Mouse (Mus musculus): ENCODE data around the gene Lat. TPM values are rescaled to one million over a fixed set of nuclear protein-coding genes. Genes with fewer than 3 reads are reported as not detected.
"Not testable (repeated sequence)": the region's sequence is repeated elsewhere in the genome, so short reads cannot be mapped to it uniquely, and the experiment has no call there.

Gene Lat
- total RNA-seq, 1 experiment, result 8.0 TPM

DNA sequence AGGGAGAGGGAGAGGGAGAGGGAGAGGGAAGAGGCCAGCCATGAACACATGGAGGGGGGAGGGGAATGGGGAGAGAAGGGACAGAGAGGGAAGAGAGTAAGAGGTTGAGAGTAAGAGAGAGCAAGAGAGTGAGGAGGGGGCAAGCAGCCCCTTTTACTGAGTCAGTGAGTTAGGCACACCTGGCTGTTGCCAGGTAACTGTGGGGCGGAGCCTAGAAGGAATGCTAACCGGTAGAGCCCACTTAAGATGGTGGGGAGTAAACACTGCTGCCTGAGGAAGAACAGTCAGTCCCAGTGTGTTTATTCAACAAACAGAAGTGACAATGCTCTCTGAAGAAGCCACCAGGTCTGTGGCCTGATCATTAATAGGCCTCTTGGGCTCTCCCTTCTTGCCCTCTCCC is 38.7 kb downstream of the Lat start:
- no peak for DNase-seq (ENCODE audit: low read depth, low spot score)
- Histone ChIP-seq H3K9ac (ENCODE audit: insufficient read depth, low read depth, low read length, poor library complexity, severe bottlenecking) (no peak overlapping the region), H3K27ac (ENCODE audit: insufficient read depth, low read depth, low read length, poor library complexity, severe bottlenecking) (peak overlapping the region; percentile 55; the same call in 1 of the 2 replicates), H3K4me1 (ENCODE audit: control insufficient read depth in 2 of 2, insufficient read depth in 2 of 2, low read length in 2 of 2, poor library complexity in 1 of 2) (peaks cover 6 to 12% of the 10 kb centered on the region in 2 experiments), H3K4me3 (ENCODE audit: insufficient read depth in 1 of 2, low read depth in 1 of 2, low read length in 2 of 2, poor library complexity in 1 of 2, severe bottlenecking in 1 of 2) (no peak overlapping the region), H3K36me3 (ENCODE audit: control insufficient read depth, insufficient read depth, low read length, poor library complexity, severe bottlenecking) (no peaks in the 10 kb centered on the region), H3K9me3 (ENCODE audit: control insufficient read depth, insufficient read depth, low read depth, low read length) (no peaks in the 10 kb centered on the region)
- TF ChIP-seq CHD2 (IDR thresholded peaks at IDR 0.05; ENCODE audit: low read depth, low read length) (no peak), ZNF384 (IDR thresholded peaks at IDR 0.05; ENCODE audit: low read depth, low read length) (no peak), MAFK (IDR thresholded peaks at IDR 0.05; ENCODE audit: insufficient read depth, low read depth, low read length) (no peak), HCFC1 (IDR thresholded peaks at IDR 0.05; ENCODE audit: borderline replicate concordance, insufficient read depth, low read length) (no peak), ZC3H11A (IDR thresholded peaks at IDR 0.05; ENCODE audit: borderline replicate concordance, low read depth, low read length) (no peak)
- in situ Hi-C loops (cut with MboI; ENCODE audit: low sequenced_read_pairs in 2 of 2, unreplicated experiment in 2 of 2), result no loop called here

- H3K4me1 ChIP-seq (ENCODE audit: control insufficient read depth in 2 of 2, insufficient read depth in 2 of 2, low read length in 2 of 2, poor library complexity in 1 of 2), result peaks cover 9 to 13% of the 10 kb centered on the region in 2 experiments
- TF ChIP-seq HCFC1 (IDR thresholded peaks at IDR 0.05; ENCODE audit: borderline replicate concordance, insufficient read depth, low read length), result no peak
- no peak for TF ChIP-seq ZC3H11A (IDR thresholded peaks at IDR 0.05; ENCODE audit: borderline replicate concordance, low read depth, low read length)
- no peak for TF ChIP-seq CHD2 (IDR thresholded peaks at IDR 0.05; ENCODE audit: low read depth, low read length)
- no peak for TF ChIP-seq MAFK (IDR thresholded peaks at IDR 0.05; ENCODE audit: insufficient read depth, low read depth, low read length)
- H3K4me3 ChIP-seq (ENCODE audit: insufficient read depth in 1 of 2, low read depth in 1 of 2, low read length in 2 of 2, poor library complexity in 1 of 2, severe bottlenecking in 1 of 2), result no peak overlapping the region
- no peak overlapping the region for H3K9ac ChIP-seq (ENCODE audit: insufficient read depth, low read depth, low read length, poor library complexity, severe bottlenecking)
- H3K27ac ChIP-seq (ENCODE audit: insufficient read depth, low read depth, low read length, poor library complexity, severe bottlenecking), result no peak overlapping the region
- no peaks in the 10 kb centered on the region for H3K36me3 ChIP-seq (ENCODE audit: control insufficient read depth, insufficient read depth, low read length, poor library complexity, severe bottlenecking)
- DNase-seq (ENCODE audit: low read depth, low spot score), result no peak
- in situ Hi-C loops (cut with MboI; ENCODE audit: low sequenced_read_pairs in 2 of 2, unreplicated experiment in 2 of 2), result no loop called here
- H3K9me3 ChIP-seq (ENCODE audit: control insufficient read depth, insufficient read depth, low read depth, low read length), result no peaks in the 10 kb centered on the region
These were observed 39.3 kb downstream of the Lat start for GRCm38 (mm10) chr7:126329907-126330645.

- H3K9me3 ChIP-seq (ENCODE audit: control insufficient read depth, insufficient read depth, low read depth, low read length); DNase-seq (ENCODE audit: low read depth, low spot score); H3K9ac ChIP-seq (ENCODE audit: insufficient read depth, low read depth, low read length, poor library complexity, severe bottlenecking); H3K27ac ChIP-seq (ENCODE audit: insufficient read depth, low read depth, low read length, poor library complexity, severe bottlenecking); H3K36me3 ChIP-seq (ENCODE audit: control insufficient read depth, insufficient read depth, low read length, poor library complexity, severe bottlenecking); H3K4me3 ChIP-seq (ENCODE audit: insufficient read depth in 1 of 2, low read depth in 1 of 2, low read length in 2 of 2, poor library complexity in 1 of 2, severe bottlenecking in 1 of 2); in situ Hi-C loops (cut with MboI; ENCODE audit: low sequenced_read_pairs in 2 of 2, unreplicated experiment in 2 of 2): not testable (repeated sequence)
- peaks cover 13 to 16% of the 10 kb centered on the region in 2 experiments for H3K4me1 ChIP-seq (ENCODE audit: control insufficient read depth in 2 of 2, insufficient read depth in 2 of 2, low read length in 2 of 2, poor library complexity in 1 of 2)
These were observed 40.5 kb downstream of the Lat start for GRCm38 (mm10) chr7:126328848-126329247.

GRCm38 (mm10) chr7:126325576-126326273 is 43.6 kb downstream of the Lat start:
- Histone ChIP-seq H3K27ac (ENCODE audit: insufficient read depth, low read depth, low read length, poor library complexity, severe bottlenecking) (peak overlapping the region; percentile 99), H3K4me1 (ENCODE audit: control insufficient read depth in 2 of 2, insufficient read depth in 2 of 2, low read length in 2 of 2, poor library complexity in 1 of 2) (peaks cover 9 to 14% of the 10 kb centered on the region in 2 experiments), H3K4me3 (ENCODE audit: insufficient read depth in 1 of 2, low read depth in 1 of 2, low read length in 2 of 2, poor library complexity in 1 of 2, severe bottlenecking in 1 of 2) (peak overlapping the region; percentile 38 to 61), H3K9ac (ENCODE audit: insufficient read depth, low read depth, low read length, poor library complexity, severe bottlenecking) (peak overlapping the region; percentile 77)
- peak; percentile 51; the same call in 1 of the 2 replicates for TF ChIP-seq CHD2 (IDR thresholded peaks at IDR 0.05; ENCODE audit: low read depth, low read length)
- H3K9me3 ChIP-seq (ENCODE audit: control insufficient read depth, insufficient read depth, low read depth, low read length); H3K36me3 ChIP-seq (ENCODE audit: control insufficient read depth, insufficient read depth, low read length, poor library complexity, severe bottlenecking); in situ Hi-C loops (cut with MboI; ENCODE audit: low sequenced_read_pairs in 2 of 2, unreplicated experiment in 2 of 2); DNase-seq (ENCODE audit: low read depth, low spot score): not testable (repeated sequence)

- peak overlapping the region; percentile 99 for H3K27ac ChIP-seq (ENCODE audit: insufficient read depth, low read depth, low read length, poor library complexity, severe bottlenecking)
- no peak for DNase-seq (ENCODE audit: low read depth, low spot score)
- no peak for TF ChIP-seq ZC3H11A (IDR thresholded peaks at IDR 0.05; ENCODE audit: borderline replicate concordance, low read depth, low read length)
These were observed 44.6 kb downstream of the Lat start for GRCm38 (mm10) chr7:126324791-126325190.

More at GRCm38 (mm10) chr7:126324791-126325190, 44.6 kb downstream of the Lat start:
- in situ Hi-C loops (cut with MboI; ENCODE audit: low sequenced_read_pairs in 2 of 2, unreplicated experiment in 2 of 2), result no loop called here
- H3K4me1 ChIP-seq (ENCODE audit: control insufficient read depth in 2 of 2, insufficient read depth in 2 of 2, low read length in 2 of 2, poor library complexity in 1 of 2), result peaks cover 6 to 14% of the 10 kb centered on the region in 2 experiments
- H3K9ac ChIP-seq (ENCODE audit: insufficient read depth, low read depth, low read length, poor library complexity, severe bottlenecking), result peak overlapping the region; percentile 77
- H3K9me3 ChIP-seq (ENCODE audit: control insufficient read depth, insufficient read depth, low read depth, low read length), result no peaks in the 10 kb centered on the region
- peak overlapping the region; percentile 38 to 53 for H3K4me3 ChIP-seq (ENCODE audit: insufficient read depth in 1 of 2, low read depth in 1 of 2, low read length in 2 of 2, poor library complexity in 1 of 2, severe bottlenecking in 1 of 2)
- H3K36me3 ChIP-seq (ENCODE audit: control insufficient read depth, insufficient read depth, low read length, poor library complexity, severe bottlenecking), result peaks cover 3% of the 10 kb centered on the region; the same call in 1 of the 2 replicates

All from ES-E14 (cell line).